Mouse (Mus musculus): ENCODE data around the gene 4930502E18Rik.

- no peak for TF ChIP-seq CTCF (IDR thresholded peaks at IDR 0.05 in 2 of 3, conservative IDR thresholded peaks at IDR 0.05 in 1 of 3; ENCODE audit: control insufficient read depth in 1 of 3, insufficient read depth in 1 of 3, low read depth in 2 of 3, low read length in 3 of 3, poor library complexity in 1 of 3, severe bottlenecking in 1 of 3)
- no peak for TF ChIP-seq POLR2AphosphoS2 (IDR thresholded peaks at IDR 0.05; ENCODE audit: low read length)
Measured at GRCm38 (mm10) chrX:53694008-53694777, 30.4 kb upstream of the 4930502E18Rik start.
